Mouse (Mus musculus) embryonic facial prominence, embryonic 14.5 days (tissue): Measurements from ENCODE around the gene Atxn1. TPM values are rescaled to one million over a fixed set of nuclear protein-coding genes. Genes with fewer than 3 reads are reported as not detected.
A peak's percentile ranks its signal among the peaks of the same experiment; 100 is the strongest.

Source experiments
- ATAC-seq: fragments of 200-750 bp; cut with Nextera tagmentation; 2 replicates; pipeline ENCODE4 v1.8.0; 2017; ENCODE audit warnings: low read depth, moderate number of reproducible peaks, moderate TSS enrichment
- DNase-seq: peaks from one replicate; pipeline ENCODE4 v3.0.0-alpha.2; 2015; ENCODE audit warnings: low spot score
- H3K27ac ChIP-seq: fragments of 300-500 bp; sonication (generic); replicated peaks from 2 replicates; pipeline ENCODE4 v1.5.1; 2014; ENCODE audit warnings: low read depth, mild to moderate bottlenecking, low read length, moderate library complexity
- H3K27me3 ChIP-seq: fragments of 300-500 bp; sonication (generic); replicated peaks from 2 replicates; pipeline ENCODE4 v1.6.1; 2014; ENCODE audit warnings: low read length; ENCODE audit not compliant: control insufficient read depth, insufficient read depth
- H3K36me3 ChIP-seq: fragments of 300-500 bp; sonication (generic); 2 replicates; pipeline ENCODE4 v1.6.1; 2014; ENCODE audit warnings: low read length, mixed read lengths; ENCODE audit not compliant: control insufficient read depth, insufficient read depth
- H3K4me1 ChIP-seq: fragments of 300-500 bp; sonication (generic); 2 replicates; pipeline ENCODE4 v1.6.1; 2014; ENCODE audit warnings: antibody characterized with exemption, low read length; ENCODE audit not compliant: control insufficient read depth, insufficient read depth
- H3K4me2 ChIP-seq: fragments of 300-500 bp; sonication (generic); 2 replicates; pipeline ENCODE4 v1.6.1; 2014; ENCODE audit warnings: low read depth, mild to moderate bottlenecking, low read length, moderate library complexity, mixed read lengths
- H3K4me3 ChIP-seq: fragments of 300-500 bp; sonication (generic); 2 replicates; pipeline ENCODE4 v1.5.1; 2014; ENCODE audit warnings: low read depth, mild to moderate bottlenecking, low read length
- H3K9ac ChIP-seq: fragments of 300-500 bp; sonication (generic); 2 replicates; pipeline ENCODE4 v1.6.1; 2014; ENCODE audit warnings: low read depth, mild to moderate bottlenecking, low read length, moderate library complexity, mixed read lengths
- H3K9me3 ChIP-seq: fragments of 300-500 bp; sonication (generic); 2 replicates; pipeline ENCODE4 v1.6.1; 2016; ENCODE audit warnings: low read length; ENCODE audit not compliant: control insufficient read depth
- WGBS: fragments of 180-500 bp; shearing (Covaris S2); extraction: QIAGEN DNeasy Blood & Tissue Kit; methylation state at CpG from one replicate; pipeline ENCODE4 v1.1.7; 2014; 5-methylcytosine and 5-hydroxymethylcytosine counted together
- polyA plus RNA-seq: library from polyadenylated mRNA; unstranded; fragments of >200 nt; fragmentation: Nextera tagmentation; extraction: Ambion mirVana; gene quantifications from 2 replicates; pipeline ENCODE4 v1.2.1, GENCODE M21; 2014

Atxn1 gene
- polyA plus RNA-seq, 1 experiment from 2014 or later, result 3.6 TPM

GRCm38 (mm10) chr13:45507274-45508229, 457.3 kb downstream of the Atxn1 start, which contains the start of gene Gmpr:
Gmpr (plus strand) TSS chr13:45507444.
- H3K4me1 ChIP-seq, result peaks cover 8% of the 10 kb centered on the region
- peak within 1 kb of the TSS; percentile 44; the same call in 1 of the 2 replicates for H3K27ac ChIP-seq
- H3K9me3 ChIP-seq, result no peaks in the 10 kb centered on the region
- H3K4me2 ChIP-seq, result peak within 1 kb of the TSS; percentile 98
- no peaks in the 10 kb centered on the region; the same call in 1 of the 2 replicates for H3K27me3 ChIP-seq
- H3K36me3 ChIP-seq, result no peaks in the 10 kb centered on the region
- WGBS, result 2% methylated on average over 39 of the region's 63 CpGs
- ATAC-seq (peak; percentile 88), DNase-seq (peak; percentile 88)
- H3K9ac ChIP-seq, result peak within 1 kb of the TSS; percentile 69
- peak within 1 kb of the TSS; percentile 60 for H3K4me3 ChIP-seq

- Histone ChIP-seq H3K4me3 (no peak overlapping the region), H3K27me3 (no peaks in the 10 kb centered on the region; the same call in 1 of the 2 replicates), H3K4me2 (no peak overlapping the region), H3K4me1 (peaks cover 3% of the 10 kb centered on the region; the same call in 1 of the 2 replicates), H3K36me3 (no peaks in the 10 kb centered on the region), H3K9ac (no peak overlapping the region), H3K27ac (no peak overlapping the region), H3K9me3 (no peaks in the 10 kb centered on the region)
- 87% methylated on average over 3 of the region's 3 CpGs for WGBS
- ATAC-seq (no peak), DNase-seq (no peak)
These were observed 459.3 kb downstream of the Atxn1 start for GRCm38 (mm10) chr13:45505546-45505945.

- WGBS, result 84% methylated on average over 5 of the region's 5 CpGs
- no peak overlapping the region for H3K4me2 ChIP-seq
- H3K27ac ChIP-seq, result no peak overlapping the region
- no peaks in the 10 kb centered on the region for H3K36me3 ChIP-seq
- 0 out of 2 replicates have a peak, but pooled peaks cover 2% of the 10 kb centered on the region for H3K4me1 ChIP-seq
- H3K9ac ChIP-seq, result no peak overlapping the region
- no peak overlapping the region for H3K4me3 ChIP-seq
- no peaks in the 10 kb centered on the region for H3K9me3 ChIP-seq
- ATAC-seq (no peak), DNase-seq (no peak)
- no peaks in the 10 kb centered on the region for H3K27me3 ChIP-seq
These were observed 462.0 kb downstream of the Atxn1 start for GRCm38 (mm10) chr13:45502791-45503190.

GRCm38 (mm10) chr13:45499906-45500305, 464.9 kb downstream of the Atxn1 start:
- H3K9ac ChIP-seq, result no peak overlapping the region
- H3K36me3 ChIP-seq, result no peaks in the 10 kb centered on the region
- H3K27me3 ChIP-seq, result no peaks in the 10 kb centered on the region
- H3K4me3 ChIP-seq, result no peak overlapping the region
- no peak for ATAC-seq
- WGBS, result 83% methylated on average over 3 of the region's 3 CpGs
- H3K9me3 ChIP-seq, result no peaks in the 10 kb centered on the region
- no peak for DNase-seq
- no peaks in the 10 kb centered on the region for H3K4me1 ChIP-seq
- no peak overlapping the region for H3K27ac ChIP-seq
- no peak overlapping the region for H3K4me2 ChIP-seq
